Mouse (Mus musculus) adrenal gland, adult 18-20 months (tissue): ENCODE results near the gene Cyyr1. TPM values are rescaled to one million over a fixed set of nuclear protein-coding genes. Genes with fewer than 3 reads are reported as not detected.
"Not testable (repeated sequence)": the region's sequence is repeated elsewhere in the genome, so short reads cannot be mapped to it uniquely, and the experiment has no call there.

Experiments used
- DNase-seq, 2 experiments: peaks; one replicate each; pipeline ENCODE4 v3.0.0; 2021 to 2022; ENCODE audit warnings: low spot score in 2 of 2
- long read RNA-seq, 2 experiments: library from polyadenylated mRNA; stranded (forward); transcript quantifications; one replicate each; pipeline ENCODE4 v2.0.0; 2021
- total RNA-seq, 2 experiments: library from RNA; stranded (reverse); gene quantifications; 1 replicate in 1 of 2; 2 replicates in 1 of 2; pipeline ENCODE4 v1.2.3; 2021

Gene Cyyr1
- 10 to 100 TPM; 21.1 to 24.1 TPM for total RNA-seq
- long read RNA-seq, experiment 1, full-length matches to known transcripts: 1 of 1 reads
- long read RNA-seq, experiment 1, partial matches to known transcripts: 0 of 1 reads
- long read RNA-seq, experiment 1, other reads (novel, unspliced or antisense): 0 of 1 reads
- long read RNA-seq, experiment 2, partial matches to known transcripts: 0 of 6 reads
- long read RNA-seq, experiment 2, other reads (novel, unspliced or antisense): 6 of 6 reads

GRCm38 (mm10) chr16:85553297-85553696, at the start of gene Cyyr1:
Gene Cyyr1, minus strand, starts transcription at chr16:85553397.
- DNase-seq: not testable (repeated sequence)

GRCm38 (mm10) chr16:85588844-85589243, 35.6 kb upstream of the Cyyr1 start:
- no peak for DNase-seq

GRCm38 (mm10) chr16:85587573-85588226, 34.5 kb upstream of the Cyyr1 start:
- no peak for DNase-seq

- no peak for DNase-seq
These were observed 13.3 kb upstream of the Cyyr1 start for GRCm38 (mm10) chr16:85566474-85566873.

GRCm38 (mm10) chr16:85553838-85554237, 641 bp upstream of the Cyyr1 start:
- DNase-seq: no peak

- DNase-seq: not testable (repeated sequence)
These were observed 1.2 kb downstream of the Cyyr1 start for GRCm38 (mm10) chr16:85551976-85552375.

GRCm38 (mm10) chr16:85549971-85550567, 3.1 kb downstream of the Cyyr1 start:
- peak in 1 of 2 experiments; percentile 32 for DNase-seq

- no peak for DNase-seq
These were observed 6.7 kb downstream of the Cyyr1 start for GRCm38 (mm10) chr16:85546519-85546918.

GRCm38 (mm10) chr16:85541676-85542273, 11.4 kb downstream of the Cyyr1 start:
- DNase-seq: no peak

GRCm38 (mm10) chr16:85541023-85541422, 12.2 kb downstream of the Cyyr1 start:
- DNase-seq: no peak

GRCm38 (mm10) chr16:85538367-85538766, 14.8 kb downstream of the Cyyr1 start:
- no peak for DNase-seq

GRCm38 (mm10) chr16:85536075-85536474, 17.1 kb downstream of the Cyyr1 start:
- DNase-seq: no peak

- no peak for DNase-seq
These were observed 25.2 kb downstream of the Cyyr1 start for GRCm38 (mm10) chr16:85527743-85528620.

GRCm38 (mm10) chr16:85524589-85524988, 28.6 kb downstream of the Cyyr1 start:
- DNase-seq: no peak

- no peak for DNase-seq
These were observed 45.9 kb downstream of the Cyyr1 start for GRCm38 (mm10) chr16:85507264-85507663.

- no peak for DNase-seq
These were observed 48.1 kb downstream of the Cyyr1 start for GRCm38 (mm10) chr16:85505108-85505507.

GRCm38 (mm10) chr16:85503416-85503815, 49.8 kb downstream of the Cyyr1 start:
- DNase-seq: no peak

GRCm38 (mm10) chr16:85495837-85496236, 57.4 kb downstream of the Cyyr1 start:
- DNase-seq: no peak

GRCm38 (mm10) chr16:85488105-85488607, 65.0 kb downstream of the Cyyr1 start:
- DNase-seq: no peak

GRCm38 (mm10) chr16:85487266-85487665, 65.9 kb downstream of the Cyyr1 start:
- DNase-seq: no peak

GRCm38 (mm10) chr16:85484557-85484956, 68.6 kb downstream of the Cyyr1 start:
- DNase-seq: no peak
